Mouse (Mus musculus) CH12.LX (cell line): ENCODE data around the gene Zeb2. TPM values are rescaled to one million over a fixed set of nuclear protein-coding genes. Genes with fewer than 3 reads are reported as not detected.

Experiments used
- DNase-seq: peaks from one replicate; pipeline ENCODE4 v3.0.0-alpha.2; 2013; ENCODE audit errors: extremely low read depth
- H3K27ac ChIP-seq: 2 replicates; pipeline ENCODE4 v1.5.1; 2012; ENCODE audit warnings: low read depth, mild to moderate bottlenecking, control low read depth, moderate library complexity; ENCODE audit not compliant: insufficient read depth
- H3K27me3 ChIP-seq: replicated peaks from 2 replicates; pipeline ENCODE3; 2012; ENCODE audit warnings: inconsistent platforms
- H3K36me3 ChIP-seq, 2 experiments: replicated peaks in 1 of 2; 2 replicates each; pipeline versions ENCODE3 to v1.6.1; 2012; ENCODE audit warnings: inconsistent platforms in 1 of 2, low read length in 1 of 2, mild to moderate bottlenecking in 1 of 2, mixed read lengths in 1 of 2, moderate library complexity in 1 of 2; ENCODE audit not compliant: control insufficient read depth in 1 of 2, insufficient read depth in 1 of 2
- H3K4me1 ChIP-seq, 2 experiments: 2 replicates each; pipeline ENCODE4 v1.6.1; 2012; ENCODE audit warnings: inconsistent platforms in 1 of 2, moderate library complexity in 1 of 2; ENCODE audit not compliant: insufficient read depth in 2 of 2, control insufficient read depth in 1 of 2
- H3K4me2 ChIP-seq: 2 replicates; pipeline ENCODE4 v1.6.1; 2012; ENCODE audit warnings: low read depth, mild to moderate bottlenecking, control low read depth; ENCODE audit not compliant: poor library complexity, insufficient read depth, severe bottlenecking
- H3K4me3 ChIP-seq, 3 experiments: fragments of 150-350 bp in 1 of 3; sonication (generic) in 1 of 3; replicated peaks in 1 of 3; 2 replicates each; pipeline versions ENCODE3 to v1.5.1; 2011 to 2012; ENCODE audit warnings: low read depth in 2 of 3, low read length in 2 of 3, mild to moderate bottlenecking in 2 of 3, moderate library complexity in 2 of 3, control low read depth in 1 of 3, improper control_type of control experiment in 1 of 3, inconsistent platforms in 1 of 3, mixed read lengths in 1 of 3; ENCODE audit not compliant: poor library complexity in 1 of 3
- H3K79me2 ChIP-seq: replicated peaks from 2 replicates; pipeline ENCODE4 v1.6.1; 2012; ENCODE audit warnings: mild to moderate bottlenecking, moderate library complexity; ENCODE audit not compliant: control insufficient read depth, poor library complexity, insufficient read depth, severe bottlenecking; ENCODE audit errors: extremely low read depth
- H3K9ac ChIP-seq: 2 replicates; pipeline ENCODE4 v1.6.1; 2012; ENCODE audit warnings: low read depth, mild to moderate bottlenecking, control low read depth, moderate library complexity; ENCODE audit not compliant: insufficient read depth
- H3K9me3 ChIP-seq: replicated peaks from 2 replicates; pipeline ENCODE3; 2012; ENCODE audit warnings: low read length, inconsistent platforms, mixed read lengths
- BHLHE40 ChIP-seq: IDR thresholded peaks from 2 replicates; pipeline ENCODE4 v1.6.1; 2011; ENCODE audit warnings: mild to moderate bottlenecking, low read depth, low read length, improper control_type of control experiment
- CHD1 ChIP-seq: IDR thresholded peaks from 2 replicates; pipeline ENCODE4 v1.6.1; 2012; ENCODE audit warnings: low read depth, low read length, improper control_type of control experiment, inconsistent platforms
- CHD2 ChIP-seq: IDR thresholded peaks from 2 replicates; pipeline ENCODE4 v1.6.1; 2011; ENCODE audit warnings: low read length, improper control_type of control experiment
- CTCF ChIP-seq, 2 experiments: IDR thresholded peaks in 1 of 2; conservative IDR thresholded peaks in 1 of 2; 2 replicates each; pipeline ENCODE4 v1.5.1; 2011 to 2012; ENCODE audit warnings: low read depth in 2 of 2, low read length in 2 of 2, improper control_type of control experiment in 1 of 2, inconsistent platforms in 1 of 2, mild to moderate bottlenecking in 1 of 2, moderate library complexity in 1 of 2
- E2F4 ChIP-seq: IDR thresholded peaks from 2 replicates; pipeline ENCODE4 v1.6.1; 2011; ENCODE audit warnings: low read depth, low read length, improper control_type of control experiment; ENCODE audit not compliant: insufficient replicate concordance
- ELF1 ChIP-seq: IDR thresholded peaks from 2 replicates; pipeline ENCODE4 v1.6.1; 2014; ENCODE audit warnings: low read depth, mild to moderate bottlenecking, inconsistent platforms, low read length, improper control_type of control experiment
- EP300 ChIP-seq: IDR thresholded peaks from 2 replicates; pipeline ENCODE4 v1.6.1; 2011; ENCODE audit warnings: low read length, improper control_type of control experiment
- ETS1 ChIP-seq: conservative IDR thresholded peaks from 2 replicates; pipeline ENCODE4 v1.6.1; 2012; ENCODE audit warnings: low read depth, mild to moderate bottlenecking, inconsistent platforms, low read length, improper control_type of control experiment, moderate library complexity
- GABPA ChIP-seq: IDR thresholded peaks from 2 replicates; pipeline ENCODE4 v1.6.1; 2012; ENCODE audit warnings: low read depth, low read length, improper control_type of control experiment, inconsistent platforms; ENCODE audit not compliant: insufficient replicate concordance
- HCFC1 ChIP-seq: IDR thresholded peaks from 2 replicates; pipeline ENCODE4 v1.6.1; 2012; ENCODE audit warnings: low read depth, mild to moderate bottlenecking, inconsistent platforms, low read length, improper control_type of control experiment
- IRF4 ChIP-seq: IDR thresholded peaks from 2 replicates; pipeline ENCODE4 v1.6.1; 2014; ENCODE audit warnings: low read depth, mild to moderate bottlenecking, inconsistent platforms, low read length, improper control_type of control experiment
- JUN ChIP-seq: IDR thresholded peaks from 2 replicates; pipeline ENCODE4 v1.6.1; 2011; ENCODE audit warnings: low read depth, mild to moderate bottlenecking, low read length, improper control_type of control experiment, moderate library complexity; ENCODE audit not compliant: insufficient read depth
- JUND ChIP-seq: conservative IDR thresholded peaks from 2 replicates; pipeline ENCODE4 v1.6.1; 2011; ENCODE audit warnings: low read depth, low read length, improper control_type of control experiment
- KAT2A ChIP-seq: IDR thresholded peaks from 2 replicates; pipeline ENCODE4 v1.6.1; 2012; ENCODE audit warnings: low read length, improper control_type of control experiment, inconsistent platforms; ENCODE audit not compliant: insufficient replicate concordance
- MAFK ChIP-seq: IDR thresholded peaks from 2 replicates; pipeline ENCODE4 v1.6.1; 2011; ENCODE audit warnings: low read length, improper control_type of control experiment; ENCODE audit not compliant: insufficient replicate concordance
- MAX ChIP-seq: IDR thresholded peaks from 2 replicates; pipeline ENCODE4 v1.6.1; 2011; ENCODE audit warnings: low read length, improper control_type of control experiment
- MAZ ChIP-seq: IDR thresholded peaks from 2 replicates; pipeline ENCODE4 v1.6.1; 2012; ENCODE audit warnings: low read depth, mild to moderate bottlenecking, inconsistent platforms, low read length, improper control_type of control experiment, moderate library complexity
- MEF2A ChIP-seq: IDR thresholded peaks from 2 replicates; pipeline ENCODE4 v1.6.1; 2014; ENCODE audit warnings: low read depth, mild to moderate bottlenecking, inconsistent platforms, low read length, improper control_type of control experiment, borderline replicate concordance
- MXI1 ChIP-seq: IDR thresholded peaks from 2 replicates; pipeline ENCODE4 v1.6.1; 2011; ENCODE audit warnings: mild to moderate bottlenecking, low read depth, low read length, improper control_type of control experiment
- MYC ChIP-seq: IDR thresholded peaks from 2 replicates; pipeline ENCODE4 v1.6.1; 2011; ENCODE audit warnings: low read depth, mild to moderate bottlenecking, improper control_type of control experiment, low read length
- NELFE ChIP-seq: IDR thresholded peaks from 2 replicates; pipeline ENCODE4 v1.6.1; 2011; ENCODE audit warnings: low read depth, low read length, improper control_type of control experiment
- NRF1 ChIP-seq: IDR thresholded peaks from 2 replicates; pipeline ENCODE4 v1.6.1; 2014; ENCODE audit warnings: low read depth, mild to moderate bottlenecking, inconsistent platforms, low read length, improper control_type of control experiment, moderate library complexity
- PAX5 ChIP-seq: IDR thresholded peaks from 2 replicates; pipeline ENCODE4 v1.6.1; 2012; ENCODE audit warnings: low read length, inconsistent platforms, mixed read lengths
- POLR2A ChIP-seq: IDR thresholded peaks from 2 replicates; pipeline ENCODE4 v1.6.1; 2011; ENCODE audit warnings: low read depth, mild to moderate bottlenecking, improper control_type of control experiment, low read length
- POLR2AphosphoS2 ChIP-seq: IDR thresholded peaks from 2 replicates; pipeline ENCODE4 v1.6.1; 2011; ENCODE audit warnings: low read depth, low read length, improper control_type of control experiment
- RAD21 ChIP-seq: IDR thresholded peaks from 2 replicates; pipeline ENCODE4 v1.6.1; 2011; ENCODE audit warnings: low read depth, mild to moderate bottlenecking, low read length, improper control_type of control experiment, moderate library complexity
- RCOR1 ChIP-seq: conservative IDR thresholded peaks from 2 replicates; pipeline ENCODE4 v1.6.1; 2012; ENCODE audit warnings: low read depth, mild to moderate bottlenecking, inconsistent platforms, low read length, improper control_type of control experiment
- SIN3A ChIP-seq: IDR thresholded peaks from 2 replicates; pipeline ENCODE4 v1.6.1; 2012; ENCODE audit warnings: low read length, improper control_type of control experiment, inconsistent platforms
- SMC3 ChIP-seq: IDR thresholded peaks from 2 replicates; pipeline ENCODE4 v1.6.1; 2011; ENCODE audit warnings: low read depth, low read length, improper control_type of control experiment
- TBP ChIP-seq: conservative IDR thresholded peaks from 2 replicates; pipeline ENCODE4 v1.6.1; 2011; ENCODE audit warnings: low read depth, low read length, improper control_type of control experiment
- TCF12 ChIP-seq: IDR thresholded peaks from 2 replicates; pipeline ENCODE4 v1.6.1; 2014; ENCODE audit warnings: low read depth, mild to moderate bottlenecking, inconsistent platforms, low read length, improper control_type of control experiment
- UBTF ChIP-seq: IDR thresholded peaks from 2 replicates; pipeline ENCODE4 v1.6.1; 2012; ENCODE audit warnings: low read depth, mild to moderate bottlenecking, inconsistent platforms, low read length, improper control_type of control experiment, moderate library complexity
- USF1 ChIP-seq: IDR thresholded peaks from 2 replicates; pipeline ENCODE4 v1.6.1; 2014; ENCODE audit warnings: low read depth, mild to moderate bottlenecking, inconsistent platforms, low read length, improper control_type of control experiment
- USF2 ChIP-seq: conservative IDR thresholded peaks from 2 replicates; pipeline ENCODE4 v1.6.1; 2011; ENCODE audit warnings: low read depth, low read length, improper control_type of control experiment
- ZKSCAN1 ChIP-seq: IDR thresholded peaks from 2 replicates; pipeline ENCODE4 v1.6.1; 2012; ENCODE audit warnings: low read depth, inconsistent platforms, low read length, improper control_type of control experiment, borderline replicate concordance
- ZMIZ1 ChIP-seq: IDR thresholded peaks from 2 replicates; pipeline ENCODE4 v1.6.1; 2012; ENCODE audit warnings: low read depth, mild to moderate bottlenecking, inconsistent platforms, low read length, improper control_type of control experiment
- ZNF384 ChIP-seq: IDR thresholded peaks from 2 replicates; pipeline ENCODE4 v1.6.1; 2012; ENCODE audit warnings: low read depth, low read length, improper control_type of control experiment, inconsistent platforms
- dilution Hi-C: fragments of 300-500 bp; cut with MboI; formaldehyde crosslinking; loops from 2 replicates; pipeline ENCODE4 v1.14.3; 2020; ENCODE audit warnings: low sequenced_read_pairs; ENCODE audit not compliant: extremely low pct_unique_long_range_greater_than_20kb, extremely low pct_ligation_motif_present
- in situ Hi-C: fragments of 300-500 bp; cut with MboI; formaldehyde crosslinking; loops from 3 replicates; pipeline ENCODE4 v1.14.3; 2019; ENCODE audit warnings: low sequenced_read_pairs, low pct_ligation_motif_present, low pct_unique_long_range_greater_than_20kb, mixed read lengths
- polyA plus RNA-seq: library from polyadenylated mRNA; unstranded; fragments of >175 nt; gene quantifications from 2 replicates; pipeline ENCODE4 v1.2.1, GENCODE M21; 2012; ENCODE audit warnings: low read depth; ENCODE audit not compliant: insufficient read length
- total RNA-seq, 2 experiments: library from RNA; depleted of rRNA; stranded (reverse); fragments of 300-350 nt in 1 of 2; fragments of >200 nt in 1 of 2; gene quantifications; 2 replicates each; pipeline ENCODE4 v1.2.3; 2012 to 2014

Gene Zeb2
- total and polyA plus RNA-seq, 3 experiments = 12.9 to 25.8 (median 20.8) TPM

- TF ChIP-seq USF2 (no peak), USF1 (no peak), UBTF (no peak), ZNF384 (no peak; the same call in none of the 2 replicates), EP300 (peak; percentile 95), TBP (peak; percentile 96)
These were observed 159.8 kb downstream of the Zeb2 start (continued) for GRCm38 (mm10) chr2:44957329-44957797.

GRCm38 (mm10) chr2:44956232-44956631 lies 161.0 kb downstream of the Zeb2 start:
- Histone ChIP-seq H3K4me1 (peaks cover 24 to 72% of the 10 kb centered on the region in 2 experiments), H3K27me3 (no peaks in the 10 kb centered on the region), H3K9ac (peak overlapping the region; percentile 68), H3K4me2 (peak overlapping the region; percentile 83), H3K9me3 (no peaks in the 10 kb centered on the region), H3K4me3 (no peak overlapping the region), H3K36me3 (no peaks in the 10 kb centered on the region), H3K27ac (peak overlapping the region; percentile 97), H3K79me2 (peaks cover 9% of the 10 kb centered on the region)
- dilution Hi-C loops (no loop called here), in situ Hi-C loops (no loop called here)
- peak; percentile 96 for DNase-seq
- TF ChIP-seq MYC (peak; percentile 43; the same call in 1 of the 2 replicates), ZKSCAN1 (no peak), SIN3A (0 out of 2 replicates have a peak, but pooled peaks have one; percentile 53), RCOR1 (peak; percentile 79; the same call in 1 of the 2 replicates), CHD1 (peak; percentile 58; the same call in 1 of the 2 replicates), ELF1 (peak; percentile 62; the same call in 1 of the 2 replicates), NELFE (no peak), MAX (no peak), USF2 (no peak), ZMIZ1 (no peak), MEF2A (peak; percentile 91), TBP (peak; percentile 93), NRF1 (no peak), POLR2AphosphoS2 (no peak), POLR2A (peak; percentile 66), RAD21 (peak; percentile 4), MAFK (peak; percentile 98), CTCF (conservative IDR thresholded peaks at IDR 0.05 in 1 of 2, IDR thresholded peaks at IDR 0.05 in 1 of 2; ENCODE audit: low read depth in 2 of 2, low read length in 2 of 2) (no peak), E2F4 (no peak), MXI1 (no peak), GABPA (no peak), EP300 (peak; percentile 96), KAT2A (no peak), PAX5 (no peak), IRF4 (peak; percentile 82), HCFC1 (no peak), TCF12 (peak; percentile 97), JUN (peak; percentile 85), JUND (peak; percentile 75), CHD2 (no peak; the same call in 1 of the 2 replicates), ZNF384 (no peak; the same call in 1 of the 2 replicates), BHLHE40 (peak; percentile 86), ETS1 (peak; percentile 98), MAZ (no peak; the same call in 1 of the 2 replicates), USF1 (no peak), SMC3 (no peak)
